Mouse (Mus musculus): ENCODE results near the gene Cdc42ep3.

GRCm38 (mm10) chr17:79291672-79292071 lies 63.2 kb downstream of the Cdc42ep3 start:
- no peak for TF ChIP-seq POLR2A (IDR thresholded peaks at IDR 0.05; ENCODE audit: low read depth, low read length)
- no peak for TF ChIP-seq CTCF (conservative IDR thresholded peaks at IDR 0.05; ENCODE audit: insufficient read depth, insufficient read length, low read depth, low read length)

Data from kidney, adult 2 months (tissue).